Mouse (Mus musculus): ENCODE data around the gene Cyp2d22. TPM values are rescaled to one million over a fixed set of nuclear protein-coding genes. Genes with fewer than 3 reads are reported as not detected.
"Not testable (repeated sequence)": the region's sequence is repeated elsewhere in the genome, so short reads cannot be mapped to it uniquely, and the experiment has no call there.

Cyp2d22 gene
- total and polyA plus RNA-seq, 2 experiments from 2014 or later: 1.7 to 2.4 TPM

DNA sequence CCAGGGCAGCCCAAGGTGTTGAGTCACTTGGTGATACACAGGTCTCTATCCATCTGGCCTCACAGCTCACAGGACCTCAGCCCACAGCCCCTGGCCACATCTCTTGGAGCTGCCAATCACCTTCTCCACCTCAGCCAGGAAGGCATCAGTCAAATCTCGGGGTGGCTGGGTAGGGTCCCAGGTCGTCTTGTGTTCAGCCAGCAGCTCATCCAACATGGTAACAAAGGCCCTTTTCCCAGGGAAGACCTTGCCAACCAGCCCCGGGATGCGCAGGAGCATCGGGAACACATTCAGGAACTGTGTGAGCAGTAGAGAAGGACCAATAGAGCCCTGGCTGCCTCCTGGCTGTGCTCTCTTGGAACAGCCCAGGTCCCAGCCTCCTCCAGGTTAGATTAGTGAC, 7.1 kb downstream of the Cyp2d22 start:
- no peaks in the 10 kb centered on the region for H3K9me3 ChIP-seq (ENCODE audit: low read length)
- H3K27ac ChIP-seq (ENCODE audit: low read depth, low read length): no peak overlapping the region
- no peaks in the 10 kb centered on the region for H3K4me1 ChIP-seq (ENCODE audit: insufficient read depth, low read length)
- H3K36me3 ChIP-seq (ENCODE audit: insufficient read depth, low read length): no peaks in the 10 kb centered on the region
- no peak overlapping the region for H3K4me2 ChIP-seq (ENCODE audit: low read depth, low read length, poor library complexity, severe bottlenecking)
- no peak overlapping the region for H3K9ac ChIP-seq (replicated peaks; ENCODE audit: low read length, poor library complexity, severe bottlenecking)
- no peak for ATAC-seq (ENCODE audit: low FRiP score)
- H3K27me3 ChIP-seq (ENCODE audit: insufficient read depth, low read length): no peaks in the 10 kb centered on the region
- no peak for DNase-seq (ENCODE audit: low spot score)
- TF ChIP-seq CTCF (IDR thresholded peaks at IDR 0.05): no peak
- WGBS: 84% methylated on average over 5 of the region's 5 CpGs
- H3K4me3 ChIP-seq (ENCODE audit: low read depth, low read length): no peak overlapping the region

DNA sequence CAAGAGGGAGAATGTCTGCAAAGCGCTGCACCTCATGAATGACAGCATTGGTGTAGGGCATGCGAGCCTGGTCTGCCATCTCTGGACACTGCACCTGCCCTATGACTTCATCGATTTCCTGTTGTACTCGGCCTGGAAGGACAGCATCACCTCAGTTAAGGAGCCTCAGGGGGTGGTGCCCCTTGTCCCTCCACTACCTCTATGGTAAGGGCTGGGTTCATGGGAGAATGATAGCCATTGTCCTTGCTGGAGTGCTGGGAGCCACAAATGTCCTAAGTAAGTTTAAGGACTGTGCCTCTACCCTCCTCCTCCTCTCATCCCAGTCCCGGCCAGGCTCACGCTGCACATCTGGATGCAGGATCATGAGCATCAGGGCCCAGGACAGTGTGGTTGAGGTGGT, 7.6 kb downstream of the Cyp2d22 start:
- ATAC-seq (ENCODE audit: low FRiP score) (no peak), DNase-seq (ENCODE audit: low spot score) (no peak)
- WGBS: 92% methylated on average over 6 of the region's 6 CpGs
- no peak overlapping the region for H3K4me2 ChIP-seq (ENCODE audit: low read depth, low read length, poor library complexity, severe bottlenecking)
- H3K27ac ChIP-seq (ENCODE audit: low read depth, low read length): no peak overlapping the region
- H3K4me3 ChIP-seq (ENCODE audit: low read depth, low read length): no peak overlapping the region
- H3K4me1 ChIP-seq (ENCODE audit: insufficient read depth, low read length): no peaks in the 10 kb centered on the region
- H3K36me3 ChIP-seq (ENCODE audit: insufficient read depth, low read length): no peaks in the 10 kb centered on the region
- TF ChIP-seq CTCF (IDR thresholded peaks at IDR 0.05): no peak
- no peaks in the 10 kb centered on the region for H3K9me3 ChIP-seq (ENCODE audit: low read length)
- H3K9ac ChIP-seq (replicated peaks; ENCODE audit: low read length, poor library complexity, severe bottlenecking): no peak overlapping the region
- H3K27me3 ChIP-seq (ENCODE audit: insufficient read depth, low read length): no peaks in the 10 kb centered on the region

DNA sequence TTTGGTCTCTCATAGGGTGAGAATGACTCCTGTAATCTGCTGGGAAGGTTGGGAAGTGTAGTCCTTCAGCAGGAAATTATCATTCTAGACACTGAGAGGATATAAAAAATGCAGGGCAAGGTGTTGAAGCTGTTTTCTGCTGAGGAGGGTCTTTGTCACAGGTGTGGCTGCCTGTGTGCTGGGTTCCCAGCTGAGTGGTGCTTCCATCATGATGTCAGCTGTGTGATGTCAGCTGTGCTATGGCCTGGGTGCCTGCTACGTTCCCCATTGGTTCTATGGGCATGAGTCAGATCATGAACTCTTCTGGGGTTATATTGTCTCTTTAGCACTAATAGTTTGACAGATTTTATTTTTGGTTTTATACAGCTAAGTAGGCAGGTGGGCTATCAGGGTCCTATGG, 11.2 kb downstream of the Cyp2d22 start:
- DNase-seq (ENCODE audit: low spot score) (no peak), ATAC-seq (ENCODE audit: low FRiP score) (no peak)
- no peak overlapping the region for H3K4me2 ChIP-seq (ENCODE audit: low read depth, low read length, poor library complexity, severe bottlenecking)
- H3K9ac ChIP-seq (replicated peaks; ENCODE audit: low read length, poor library complexity, severe bottlenecking): no peak overlapping the region
- no peak overlapping the region for H3K27ac ChIP-seq (ENCODE audit: low read depth, low read length)
- H3K27me3 ChIP-seq (ENCODE audit: insufficient read depth, low read length): no peaks in the 10 kb centered on the region
- H3K4me1 ChIP-seq (ENCODE audit: insufficient read depth, low read length): no peaks in the 10 kb centered on the region
- H3K9me3 ChIP-seq (ENCODE audit: low read length): no peaks in the 10 kb centered on the region
- WGBS: 88% methylated on average over 1 of the region's 1 CpGs
- no peak overlapping the region for H3K4me3 ChIP-seq (ENCODE audit: low read depth, low read length)
- no peaks in the 10 kb centered on the region for H3K36me3 ChIP-seq (ENCODE audit: insufficient read depth, low read length)
- TF ChIP-seq CTCF (IDR thresholded peaks at IDR 0.05): no peak

DNA sequence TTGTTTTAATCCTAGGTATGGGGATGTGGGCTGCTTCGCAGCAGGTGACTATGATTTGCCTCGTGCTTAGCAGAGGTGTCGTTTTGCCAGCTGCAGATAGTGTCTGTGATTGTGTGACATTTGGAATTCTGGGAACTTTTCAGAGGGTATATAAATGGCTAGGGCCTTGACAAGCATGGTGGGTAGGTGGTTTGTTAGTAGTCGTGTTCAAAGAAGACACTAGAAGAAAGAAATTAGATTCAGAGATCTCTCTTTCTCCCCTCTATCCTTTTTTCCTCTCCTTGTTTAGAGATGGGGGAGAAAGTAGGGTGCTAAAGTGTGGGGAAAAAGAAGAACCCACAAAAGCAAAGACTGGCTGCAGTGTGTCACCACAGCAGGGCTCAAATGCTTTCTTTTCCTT, 11.9 kb downstream of the Cyp2d22 start:
- H3K9me3 ChIP-seq (ENCODE audit: low read length): no peaks in the 10 kb centered on the region
- ATAC-seq (ENCODE audit: low FRiP score) (no peak), DNase-seq (ENCODE audit: low spot score) (no peak)
- H3K27me3 ChIP-seq (ENCODE audit: insufficient read depth, low read length): no peaks in the 10 kb centered on the region
- no peak overlapping the region for H3K4me3 ChIP-seq (ENCODE audit: low read depth, low read length)
- 90% methylated on average over 4 of the region's 4 CpGs for WGBS
- H3K4me1 ChIP-seq (ENCODE audit: insufficient read depth, low read length): no peaks in the 10 kb centered on the region
- no peak overlapping the region for H3K9ac ChIP-seq (replicated peaks; ENCODE audit: low read length, poor library complexity, severe bottlenecking)
- no peaks in the 10 kb centered on the region for H3K36me3 ChIP-seq (ENCODE audit: insufficient read depth, low read length)
- no peak for TF ChIP-seq CTCF (IDR thresholded peaks at IDR 0.05)
- H3K4me2 ChIP-seq (ENCODE audit: low read depth, low read length, poor library complexity, severe bottlenecking): no peak overlapping the region
- no peak overlapping the region for H3K27ac ChIP-seq (ENCODE audit: low read depth, low read length)

DNA sequence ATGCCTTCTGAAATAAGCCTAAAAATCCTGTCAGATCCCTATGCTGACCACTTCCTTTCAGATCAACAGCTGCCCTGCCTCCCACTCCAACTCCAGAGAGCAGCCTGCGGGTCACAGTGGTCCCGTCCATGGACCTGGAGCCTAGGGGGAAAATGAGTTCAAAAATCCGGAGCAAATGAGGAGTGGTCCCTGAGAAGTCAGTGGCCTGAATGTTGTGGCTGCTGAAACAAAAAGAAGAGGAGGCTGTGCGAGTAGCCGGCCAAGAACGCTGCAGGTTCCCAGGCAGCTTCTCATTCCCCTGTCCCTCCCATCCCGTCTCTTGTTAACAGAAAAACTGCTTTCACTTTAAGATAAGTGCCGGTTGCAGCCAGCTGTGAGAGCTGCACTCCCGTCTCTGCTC, 15.5 kb downstream of the Cyp2d22 start:
- H3K4me1 ChIP-seq (ENCODE audit: insufficient read depth, low read length); H3K27ac ChIP-seq (ENCODE audit: low read depth, low read length); DNase-seq (ENCODE audit: low spot score); ATAC-seq (ENCODE audit: low FRiP score); H3K4me2 ChIP-seq (ENCODE audit: low read depth, low read length, poor library complexity, severe bottlenecking); H3K27me3 ChIP-seq (ENCODE audit: insufficient read depth, low read length); H3K9me3 ChIP-seq (ENCODE audit: low read length); H3K9ac ChIP-seq (replicated peaks; ENCODE audit: low read length, poor library complexity, severe bottlenecking); H3K36me3 ChIP-seq (ENCODE audit: insufficient read depth, low read length); H3K4me3 ChIP-seq (ENCODE audit: low read depth, low read length): not testable (repeated sequence)
- WGBS: 18% methylated on average over 6 of the region's 9 CpGs

DNA sequence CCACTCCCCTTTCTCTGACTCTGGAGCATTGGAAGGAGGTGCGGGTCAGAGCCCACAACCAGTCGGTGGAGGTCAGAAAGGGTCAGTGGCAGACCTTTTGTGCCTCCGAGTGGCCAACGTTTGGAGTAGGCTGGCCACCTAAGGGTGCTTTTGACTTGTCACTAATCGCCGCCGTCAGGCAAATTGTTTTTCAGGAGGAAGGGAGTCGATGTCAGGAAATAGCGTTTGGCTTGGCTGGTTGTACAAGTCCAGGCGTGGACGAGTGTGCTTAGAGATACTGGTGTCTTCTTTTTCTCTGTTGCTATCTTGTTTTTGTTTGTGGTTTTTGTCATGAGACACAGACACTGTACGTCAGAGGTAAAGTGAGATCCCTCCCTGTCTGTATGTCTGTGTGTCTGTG, 16.3 kb downstream of the Cyp2d22 start:
- H3K4me2 ChIP-seq (ENCODE audit: low read depth, low read length, poor library complexity, severe bottlenecking); ATAC-seq (ENCODE audit: low FRiP score): not testable (repeated sequence)

DNA sequence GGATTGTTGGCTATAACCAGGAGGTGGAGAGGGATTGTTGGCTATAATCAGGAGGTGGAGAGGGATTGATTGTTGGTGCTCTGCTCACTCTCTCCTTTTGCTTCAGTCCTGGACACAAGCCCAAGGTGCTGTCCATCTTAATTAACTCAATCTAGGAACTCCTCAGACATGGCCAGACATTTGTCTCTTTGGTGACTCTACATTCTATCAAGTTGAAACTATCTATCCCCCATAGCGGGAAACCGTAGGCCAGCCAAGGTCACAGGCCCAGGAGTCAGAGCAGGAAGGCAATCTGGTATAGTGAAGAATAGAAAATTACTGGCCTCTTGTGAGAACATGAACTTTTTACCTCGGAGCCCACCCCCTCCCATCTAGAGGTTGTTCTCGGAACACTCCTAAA, 17.8 kb downstream of the Cyp2d22 start:
- H3K9ac ChIP-seq (replicated peaks; ENCODE audit: low read length, poor library complexity, severe bottlenecking): no peak overlapping the region
- no peak overlapping the region for H3K4me3 ChIP-seq (ENCODE audit: low read depth, low read length)
- ATAC-seq (ENCODE audit: low FRiP score): no peak
- no peak overlapping the region for H3K4me2 ChIP-seq (ENCODE audit: low read depth, low read length, poor library complexity, severe bottlenecking)
- no peak for TF ChIP-seq CTCF (IDR thresholded peaks at IDR 0.05)
- no peaks in the 10 kb centered on the region for H3K4me1 ChIP-seq (ENCODE audit: insufficient read depth, low read length)
- no peaks in the 10 kb centered on the region for H3K9me3 ChIP-seq (ENCODE audit: low read length)
- no peak overlapping the region for H3K27ac ChIP-seq (ENCODE audit: low read depth, low read length)
- no peaks in the 10 kb centered on the region for H3K36me3 ChIP-seq (ENCODE audit: insufficient read depth, low read length)
- DNase-seq (ENCODE audit: low spot score): no peak
- H3K27me3 ChIP-seq (ENCODE audit: insufficient read depth, low read length): no peaks in the 10 kb centered on the region
- 86% methylated on average over 3 of the region's 4 CpGs for WGBS

More for the DNA sequence above, 16.3 kb downstream of the Cyp2d22 start:
- H3K9me3 ChIP-seq (ENCODE audit: low read length); H3K9ac ChIP-seq (replicated peaks; ENCODE audit: low read length, poor library complexity, severe bottlenecking); DNase-seq (ENCODE audit: low spot score); H3K36me3 ChIP-seq (ENCODE audit: insufficient read depth, low read length); H3K4me1 ChIP-seq (ENCODE audit: insufficient read depth, low read length); H3K4me3 ChIP-seq (ENCODE audit: low read depth, low read length); H3K27ac ChIP-seq (ENCODE audit: low read depth, low read length); H3K27me3 ChIP-seq (ENCODE audit: insufficient read depth, low read length): not testable (repeated sequence)
- 93% methylated on average over 7 of the region's 12 CpGs for WGBS
